Mouse (Mus musculus) megakaryocyte, embryonic 14.5 days (primary cell): ENCODE measurements around the gene Popdc2. TPM values are rescaled to one million over a fixed set of nuclear protein-coding genes. Genes with fewer than 3 reads are reported as not detected.
"Not testable (repeated sequence)": the region's sequence is repeated elsewhere in the genome, so short reads cannot be mapped to it uniquely, and the experiment has no call there.

Experiments used
- H3K27me3 ChIP-seq: replicated peaks from 2 replicates; pipeline ENCODE3; 2012; ENCODE audit warnings: inconsistent platforms
- H3K36me3 ChIP-seq: replicated peaks from 2 replicates; pipeline ENCODE3; 2012; ENCODE audit warnings: low read length, inconsistent platforms, mixed read lengths
- H3K4me1 ChIP-seq: 2 replicates; pipeline ENCODE4 v1.6.1; 2012; ENCODE audit warnings: inconsistent platforms
- H3K4me3 ChIP-seq: replicated peaks from 2 replicates; pipeline ENCODE3; 2012; ENCODE audit warnings: moderate library complexity, mild to moderate bottlenecking, inconsistent platforms
- H3K9me3 ChIP-seq: 2 replicates; pipeline ENCODE4 v1.6.1; 2012; ENCODE audit warnings: inconsistent platforms
- FLI1 ChIP-seq: IDR thresholded peaks from 2 replicates; pipeline ENCODE4 v1.6.1; 2012; ENCODE audit warnings: low read length, inconsistent platforms, mixed read lengths
- GATA1 ChIP-seq: IDR thresholded peaks from 3 replicates; pipeline ENCODE4 v1.6.1; 2012; ENCODE audit warnings: mixed read lengths, low read length, inconsistent platforms, borderline replicate concordance
- polyA plus RNA-seq: library from polyadenylated mRNA; stranded (reverse); fragments of >175 nt; gene quantifications from 2 replicates; pipeline ENCODE4 v1.2.3, GENCODE M21; 2012; ENCODE audit warnings: low replicate concordance; ENCODE audit not compliant: insufficient read depth

Popdc2 gene
- polyA plus RNA-seq, result 2.8 and 5.0 TPM in 2 replicates

DNA sequence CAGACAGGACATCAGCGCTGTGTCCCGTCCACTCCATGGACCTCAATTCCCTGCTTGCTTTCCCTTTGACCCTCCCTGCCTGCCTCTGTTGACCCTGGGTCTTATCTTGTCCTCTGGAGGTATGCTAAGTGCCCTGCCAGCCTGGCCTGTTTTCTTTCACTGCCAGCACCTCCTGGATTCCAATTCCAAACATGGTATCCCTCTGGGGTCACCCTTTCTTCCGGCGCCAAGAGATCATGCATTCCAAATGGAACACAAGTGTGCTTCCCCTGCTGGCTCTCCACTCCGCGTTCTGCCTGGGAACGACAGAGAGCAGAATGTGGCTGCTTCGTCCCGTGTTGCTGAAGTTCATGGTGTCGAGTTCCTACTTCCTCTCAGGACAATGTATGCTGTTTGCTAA lies at the start of gene Popdc2:
Gene Popdc2, plus strand, starts transcription at position 277 of the 400 bp plus-strand sequence.
- peaks cover 80% of the 10 kb centered on the region for H3K4me1 ChIP-seq
- TF ChIP-seq FLI1 (no peak), GATA1 (no peak)
- H3K9me3 ChIP-seq, result no peaks in the 10 kb centered on the region
- H3K27me3 ChIP-seq, result no peaks in the 10 kb centered on the region
- peak within 1 kb of the TSS; percentile 48 for H3K4me3 ChIP-seq
- H3K36me3 ChIP-seq, result peaks cover 63% of the 10 kb centered on the region

DNA sequence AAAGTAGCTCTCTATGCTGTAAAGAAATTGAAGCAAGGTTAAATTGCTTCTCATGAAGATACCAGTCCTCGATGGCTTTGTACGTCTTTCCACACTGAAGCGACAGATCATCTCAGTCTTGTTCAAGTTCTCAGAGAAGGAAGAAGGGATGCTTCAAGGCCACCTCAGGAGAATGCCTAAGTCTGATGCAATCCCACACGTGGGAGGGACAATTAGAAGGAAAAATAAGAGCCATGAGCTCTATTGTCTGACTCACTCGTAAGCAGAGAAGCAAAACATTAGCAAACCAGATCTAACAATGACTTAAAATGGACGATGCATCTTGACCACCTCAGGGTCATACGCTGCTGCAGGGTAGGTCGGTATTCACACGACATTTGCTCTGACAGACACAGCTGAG lies 43.5 kb upstream of the Popdc2 start:
- Histone ChIP-seq H3K9me3 (peaks cover 7% of the 10 kb centered on the region), H3K36me3 (no peaks in the 10 kb centered on the region), H3K27me3 (no peaks in the 10 kb centered on the region), H3K4me3 (no peak overlapping the region), H3K4me1 (peaks cover 11% of the 10 kb centered on the region; the same call in 1 of the 2 replicates)
- TF ChIP-seq FLI1 (no peak), GATA1 (no peak)

DNA sequence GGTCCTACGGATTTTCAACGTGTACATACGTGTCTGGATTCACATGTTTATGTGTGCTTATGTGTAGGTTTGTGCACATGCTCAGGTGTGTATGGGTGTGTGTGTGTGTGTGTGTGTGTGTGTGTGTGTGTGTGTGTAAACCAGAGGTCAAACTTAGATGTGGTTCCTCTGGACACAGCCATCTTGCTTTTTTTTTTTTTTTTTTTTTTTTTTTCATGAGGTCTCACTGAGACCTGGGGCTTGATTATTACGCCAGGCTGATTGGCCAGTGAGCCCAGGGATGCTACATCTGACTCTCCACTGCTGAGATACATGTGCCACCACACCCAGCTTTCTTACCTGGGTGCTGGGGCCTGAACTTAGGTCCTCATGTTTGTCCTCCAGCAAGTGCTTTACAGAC lies 42.9 kb upstream of the Popdc2 start:
- TF ChIP-seq FLI1, result no peak
- TF ChIP-seq GATA1, result no peak
- H3K36me3 ChIP-seq, result no peaks in the 10 kb centered on the region
- no peak overlapping the region for H3K4me3 ChIP-seq
- H3K9me3 ChIP-seq, result peaks cover 7% of the 10 kb centered on the region
- no peaks in the 10 kb centered on the region for H3K27me3 ChIP-seq
- H3K4me1 ChIP-seq, result peaks cover 11% of the 10 kb centered on the region; the same call in 1 of the 2 replicates

DNA sequence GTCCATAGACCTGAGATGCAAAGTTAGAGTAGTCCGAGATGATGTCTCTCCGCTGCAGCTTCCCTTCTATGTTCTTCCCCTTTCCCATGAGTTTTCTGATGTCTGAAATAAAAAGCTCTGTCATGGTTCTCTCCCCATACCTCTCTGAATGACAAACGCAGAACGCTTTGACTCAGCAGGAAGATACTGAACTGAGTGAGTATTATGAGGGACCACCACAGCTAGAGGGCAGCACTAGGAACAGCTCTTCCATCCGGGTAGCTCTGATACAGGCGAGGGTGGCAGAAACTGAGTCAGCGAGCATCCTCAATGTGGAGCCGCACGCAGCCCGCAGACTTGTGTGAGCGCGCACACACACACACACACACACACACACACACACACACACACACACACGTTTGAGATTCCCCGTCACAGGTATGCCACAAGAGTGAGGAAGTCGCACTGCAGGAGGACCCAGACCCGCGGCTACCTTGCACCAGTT lies 40.5 kb upstream of the Popdc2 start:
- Histone ChIP-seq H3K36me3 (no peaks in the 10 kb centered on the region), H3K9me3 (no peaks in the 10 kb centered on the region)

DNA sequence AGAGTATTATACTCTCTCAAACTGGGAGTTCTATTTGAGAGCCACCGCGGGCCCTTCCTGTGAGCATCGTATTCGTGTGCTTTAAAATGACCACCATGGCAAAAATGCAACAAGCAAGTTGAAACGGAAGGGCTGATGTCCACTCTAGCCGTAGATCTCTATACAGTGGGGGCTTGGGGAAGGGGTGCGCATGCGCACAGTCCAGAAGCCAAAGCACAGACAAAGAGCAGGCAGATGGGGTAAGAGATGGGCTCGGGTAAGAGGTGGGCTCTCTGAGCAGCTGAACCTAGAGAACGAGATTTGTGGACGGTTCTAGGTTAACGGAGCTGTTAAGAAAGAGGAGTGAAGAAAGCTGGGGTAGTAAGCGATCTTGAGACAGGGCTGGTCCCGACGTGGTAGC lies 37.7 kb upstream of the Popdc2 start:
- peaks cover 4% of the 10 kb centered on the region for H3K27me3 ChIP-seq
- H3K9me3 ChIP-seq, result peaks cover 1% of the 10 kb centered on the region; the same call in 1 of the 2 replicates
- no peaks in the 10 kb centered on the region for H3K36me3 ChIP-seq
- peaks cover 5% of the 10 kb centered on the region; the same call in 1 of the 2 replicates for H3K4me1 ChIP-seq
- TF ChIP-seq FLI1 (no peak), GATA1 (no peak)
- H3K4me3 ChIP-seq, result no peak overlapping the region

More for the DNA sequence above, 40.5 kb upstream of the Popdc2 start:
- peaks cover 4% of the 10 kb centered on the region for H3K27me3 ChIP-seq
- peak overlapping the region; percentile 69 for H3K4me3 ChIP-seq
- TF ChIP-seq FLI1 (no peak), GATA1 (no peak)
- peaks cover 11% of the 10 kb centered on the region; the same call in 1 of the 2 replicates for H3K4me1 ChIP-seq

DNA sequence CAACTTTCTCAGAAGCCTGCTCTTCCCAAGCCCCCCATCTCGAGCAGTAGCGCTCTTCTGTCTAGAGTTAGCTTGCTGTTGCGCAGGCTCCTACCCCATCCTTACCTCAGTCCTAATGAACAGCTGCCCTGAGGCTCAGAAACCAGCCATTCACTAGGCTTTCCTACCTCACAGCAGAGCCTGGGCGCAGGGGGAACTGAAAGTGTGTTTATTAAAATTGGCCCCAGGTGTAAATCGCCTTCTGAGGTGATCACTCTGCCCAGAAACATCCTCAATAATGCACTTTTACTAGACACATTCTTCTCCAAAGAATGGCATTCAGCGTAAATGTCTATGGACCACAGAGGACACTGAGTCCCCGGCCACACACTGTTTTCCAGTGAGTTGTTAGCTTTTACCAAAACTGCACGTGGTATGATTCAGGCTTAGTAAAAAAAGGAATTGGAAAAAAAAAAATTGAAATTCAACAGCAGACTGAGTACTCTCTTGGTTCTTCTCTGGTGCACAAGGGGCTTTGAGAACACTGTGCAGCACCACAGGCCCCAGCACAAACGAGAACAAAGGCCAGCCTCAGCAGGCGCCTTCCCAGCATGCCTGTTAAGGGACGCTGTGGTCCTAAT lies 35.1 kb upstream of the Popdc2 start:
- Histone ChIP-seq H3K4me3 (no peak overlapping the region), H3K36me3 (no peaks in the 10 kb centered on the region), H3K27me3 (peaks cover 4% of the 10 kb centered on the region), H3K4me1 (no peaks in the 10 kb centered on the region), H3K9me3 (peaks cover 10% of the 10 kb centered on the region)
- no peak for TF ChIP-seq GATA1

DNA sequence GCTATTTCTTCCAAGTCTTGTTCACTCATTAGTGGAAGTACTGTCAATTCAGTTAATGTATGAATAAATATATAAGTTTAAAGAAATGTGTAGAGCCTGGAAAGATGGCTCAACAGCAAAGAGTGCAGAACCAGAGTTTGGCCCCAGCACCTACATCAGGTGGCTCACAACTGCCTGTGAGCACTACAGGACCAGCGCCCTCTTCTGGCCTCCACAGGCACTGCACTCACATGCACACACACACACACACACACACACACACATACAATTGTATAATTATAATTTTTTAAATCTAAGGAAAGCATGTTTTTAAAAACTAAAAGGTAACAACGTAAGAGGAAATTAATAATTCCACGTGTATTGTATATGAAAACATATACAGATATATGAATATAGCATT lies 32.7 kb upstream of the Popdc2 start:
- Histone ChIP-seq H3K4me3 (no peak overlapping the region), H3K9me3 (peaks cover 10% of the 10 kb centered on the region), H3K27me3 (peaks cover 3% of the 10 kb centered on the region), H3K4me1 (no peaks in the 10 kb centered on the region), H3K36me3 (no peaks in the 10 kb centered on the region)
- TF ChIP-seq GATA1 (no peak), FLI1 (no peak)

DNA sequence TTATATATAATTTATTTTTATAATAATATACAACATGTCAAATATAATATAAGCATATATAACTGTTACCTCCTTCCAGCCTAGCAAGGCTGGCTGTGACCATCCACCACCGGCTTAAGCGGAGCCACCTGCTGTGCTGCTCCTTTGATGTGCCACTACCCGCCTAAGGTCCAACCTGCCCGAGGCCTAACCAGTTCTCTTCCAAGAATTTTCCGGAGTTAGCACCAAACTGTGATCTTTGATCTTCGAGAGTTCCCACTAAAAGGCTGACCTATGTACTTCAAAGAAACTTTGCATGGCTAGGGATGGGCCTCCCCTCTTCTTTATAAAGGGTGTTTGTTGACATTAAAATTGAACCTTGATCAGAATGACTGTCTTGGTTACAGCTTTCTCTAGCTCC lies 27.6 kb upstream of the Popdc2 start:
- no peak overlapping the region for H3K4me3 ChIP-seq
- no peaks in the 10 kb centered on the region for H3K36me3 ChIP-seq
- peaks cover 8% of the 10 kb centered on the region for H3K9me3 ChIP-seq
- H3K27me3 ChIP-seq, result peaks cover 2% of the 10 kb centered on the region
- no peaks in the 10 kb centered on the region for H3K4me1 ChIP-seq
- no peak for TF ChIP-seq GATA1

DNA sequence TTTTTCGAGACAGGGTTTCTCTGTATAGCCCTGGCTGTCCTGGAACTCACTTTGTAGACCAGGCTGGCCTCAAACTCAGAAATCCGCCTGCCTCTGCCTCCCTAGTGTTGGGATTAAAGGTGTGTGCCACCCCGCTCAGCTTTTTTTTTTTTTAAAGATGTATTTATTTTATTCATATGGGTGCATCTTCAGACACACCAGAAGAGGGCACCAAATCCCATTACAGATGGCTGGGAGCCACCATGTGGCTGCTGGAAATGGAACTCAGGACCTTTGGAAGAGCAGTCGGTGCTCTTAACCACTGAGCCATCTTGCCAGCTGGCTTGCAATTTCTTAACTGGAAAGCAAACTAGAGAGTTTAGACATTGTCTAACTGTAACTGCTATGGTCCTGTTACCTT lies 23.9 kb upstream of the Popdc2 start:
- H3K36me3 ChIP-seq, result not testable (repeated sequence)

DNA sequence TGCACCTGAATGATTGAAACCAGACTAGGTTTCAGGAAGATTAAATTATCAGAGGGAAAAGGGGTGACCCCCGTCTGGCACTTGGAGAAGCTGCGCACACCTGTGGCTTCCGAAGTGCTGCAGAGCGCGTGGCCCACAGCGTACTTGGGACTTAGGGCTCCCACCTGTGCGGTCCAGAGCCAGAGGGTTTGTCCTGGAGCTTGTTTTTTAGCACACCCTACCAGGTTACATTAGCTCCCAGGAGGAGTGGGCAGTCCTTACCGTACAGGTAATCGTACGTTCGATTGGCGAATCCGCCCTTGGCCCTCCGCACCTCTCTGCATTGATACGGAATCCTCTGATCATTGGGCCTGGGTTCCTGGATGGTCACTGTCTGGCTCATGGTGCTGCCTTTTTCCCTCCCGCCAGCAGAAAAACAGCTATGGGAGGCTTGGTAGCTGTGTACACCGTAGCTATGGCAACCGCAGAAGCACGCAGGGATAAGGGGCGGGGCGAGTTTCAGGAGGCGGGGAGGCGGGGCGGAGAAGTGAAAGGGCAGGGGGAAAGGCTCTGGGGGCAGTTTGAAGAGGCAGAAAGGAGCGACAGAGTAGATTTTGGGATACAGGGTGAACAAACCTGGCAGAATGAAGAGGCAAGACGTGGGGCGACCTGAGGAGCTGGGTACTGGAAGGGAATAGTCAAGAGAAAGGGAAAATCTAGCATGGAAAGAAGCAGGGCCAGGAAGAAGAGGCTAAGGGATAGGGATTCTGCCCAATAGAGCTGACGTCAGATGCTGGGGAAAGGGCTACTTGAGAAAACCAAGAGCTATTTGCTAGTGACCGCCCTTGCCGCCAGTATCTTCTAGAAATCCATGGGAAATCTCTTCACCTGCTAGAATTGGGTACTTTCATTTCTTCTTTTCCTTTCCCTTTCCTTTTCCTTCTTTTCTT lies 20.3 kb upstream of the Popdc2 start, which contains the start of gene Maats1:
Gene Maats1, minus strand, starts transcription at position 748 of the 929 bp plus-strand sequence.
- peak within 1 kb of the TSS; percentile 85 for H3K4me3 ChIP-seq
- H3K36me3 ChIP-seq, result no peaks in the 10 kb centered on the region
- H3K4me1 ChIP-seq, result peaks cover 29% of the 10 kb centered on the region

More for the DNA sequence above, 23.9 kb upstream of the Popdc2 start:
- not testable (repeated sequence) for H3K9me3 ChIP-seq, H3K4me3 ChIP-seq, H3K4me1 ChIP-seq, H3K27me3 ChIP-seq

More for the DNA sequence above, 20.3 kb upstream of the Popdc2 start, which contains the start of gene Maats1:
- peaks cover 9% of the 10 kb centered on the region for H3K9me3 ChIP-seq
- TF ChIP-seq GATA1 (no peak), FLI1 (no peak)
- H3K27me3 ChIP-seq, result peaks cover 5% of the 10 kb centered on the region
